Mouse (Mus musculus): Measurements from ENCODE around the gene Isg20l2. TPM values are rescaled to one million over a fixed set of nuclear protein-coding genes. Genes with fewer than 3 reads are reported as not detected.

The Isg20l2 gene
- polyA plus RNA-seq, 1 experiment, result 19.4 TPM

- H3K27me3 ChIP-seq (ENCODE audit: control insufficient read depth, insufficient read depth, insufficient read length), result no peaks in the 10 kb centered on the region
- H3K79me2 ChIP-seq (ENCODE audit: control insufficient read depth, insufficient read depth), result peaks cover 15% of the 10 kb centered on the region
- no peak overlapping the region for H3K4me3 ChIP-seq
- H3K4me2 ChIP-seq (ENCODE audit: low read depth), result no peak overlapping the region
- TF ChIP-seq E2F4 (IDR thresholded peaks at IDR 0.05; ENCODE audit: insufficient read depth) (no peak), CEBPB (IDR thresholded peaks at IDR 0.05; ENCODE audit: insufficient read depth, poor library complexity, severe bottlenecking) (no peak), MYOD1 (IDR thresholded peaks at IDR 0.05; ENCODE audit: control insufficient read depth in 1 of 3, insufficient read length in 2 of 3, low read depth in 2 of 3) (no peak), MYOG (IDR thresholded peaks at IDR 0.05; ENCODE audit: control insufficient read depth in 1 of 3, insufficient read depth in 1 of 3, insufficient read length in 2 of 3, low read depth in 2 of 3) (no peak), POLR2A (IDR thresholded peaks at IDR 0.05; ENCODE audit: insufficient read length, low read depth) (no peak), SRF (IDR thresholded peaks at IDR 0.05; ENCODE audit: control insufficient read depth, insufficient read length, low read depth) (no peak)
- H3K36me3 ChIP-seq (ENCODE audit: control insufficient read depth, insufficient read depth), result peaks cover 35% of the 10 kb centered on the region
- H3ac ChIP-seq (ENCODE audit: control insufficient read depth, insufficient read length), result no peak overlapping the region
Measured at GRCm38 (mm10) chr3:87918551-87918950, 11.6 kb upstream of the Isg20l2 start.

GRCm38 (mm10) chr3:87919336-87920108, 10.6 kb upstream of the Isg20l2 start, which contains the start of gene Mrpl24:
TSS of gene Mrpl24 (plus strand) at chr3:87919506.
- H3ac ChIP-seq (ENCODE audit: control insufficient read depth, insufficient read length), result peak within 1 kb of the TSS; percentile 48
- no peaks in the 10 kb centered on the region for H3K27me3 ChIP-seq (ENCODE audit: control insufficient read depth, insufficient read depth, insufficient read length)
- H3K4me3 ChIP-seq, result peak within 1 kb of the TSS; percentile 46
- H3K79me2 ChIP-seq (ENCODE audit: control insufficient read depth, insufficient read depth), result peaks cover 15% of the 10 kb centered on the region
- TF ChIP-seq SRF (IDR thresholded peaks at IDR 0.05; ENCODE audit: control insufficient read depth, insufficient read length, low read depth) (no peak), USF1 (IDR thresholded peaks at IDR 0.05; ENCODE audit: low read depth) (no peak), MYOD1 (IDR thresholded peaks at IDR 0.05; ENCODE audit: control insufficient read depth in 1 of 3, insufficient read length in 2 of 3, low read depth in 2 of 3) (no peak), POLR2AphosphoS2 (IDR thresholded peaks at IDR 0.05; ENCODE audit: insufficient read length, low read depth) (peak; percentile 85), TCF12 (IDR thresholded peaks at IDR 0.05; ENCODE audit: insufficient read depth, poor library complexity, severe bottlenecking) (no peak), REST (IDR thresholded peaks at IDR 0.05; ENCODE audit: insufficient read depth, insufficient read length) (no peak), MAX (IDR thresholded peaks at IDR 0.05; ENCODE audit: low read depth) (no peak), CEBPB (IDR thresholded peaks at IDR 0.05; ENCODE audit: insufficient read depth, poor library complexity, severe bottlenecking) (0 out of 2 replicates have a peak, but pooled peaks have one; percentile 22), MYOG (IDR thresholded peaks at IDR 0.05; ENCODE audit: control insufficient read depth in 1 of 3, insufficient read depth in 1 of 3, insufficient read length in 2 of 3, low read depth in 2 of 3) (no peak), E2F4 (IDR thresholded peaks at IDR 0.05; ENCODE audit: insufficient read depth) (no peak), TCF3 (IDR thresholded peaks at IDR 0.05; ENCODE audit: insufficient read length, low read depth) (no peak), POLR2A (IDR thresholded peaks at IDR 0.05; ENCODE audit: insufficient read length, low read depth) (peak; percentile 13)
- peaks cover 38% of the 10 kb centered on the region for H3K36me3 ChIP-seq (ENCODE audit: control insufficient read depth, insufficient read depth)
- peak within 1 kb of the TSS; percentile 100 for H3K4me2 ChIP-seq (ENCODE audit: low read depth)

- TF ChIP-seq E2F4 (IDR thresholded peaks at IDR 0.05; ENCODE audit: insufficient read depth) (no peak), MYOG (IDR thresholded peaks at IDR 0.05; ENCODE audit: control insufficient read depth in 1 of 3, insufficient read depth in 1 of 3, insufficient read length in 2 of 3, low read depth in 2 of 3) (no peak), CEBPB (IDR thresholded peaks at IDR 0.05; ENCODE audit: insufficient read depth, poor library complexity, severe bottlenecking) (no peak), USF1 (IDR thresholded peaks at IDR 0.05; ENCODE audit: low read depth) (no peak), TCF12 (IDR thresholded peaks at IDR 0.05; ENCODE audit: insufficient read depth, poor library complexity, severe bottlenecking) (no peak), SRF (IDR thresholded peaks at IDR 0.05; ENCODE audit: control insufficient read depth, insufficient read length, low read depth) (no peak), TCF3 (IDR thresholded peaks at IDR 0.05; ENCODE audit: insufficient read length, low read depth) (no peak), POLR2AphosphoS2 (IDR thresholded peaks at IDR 0.05; ENCODE audit: insufficient read length, low read depth) (no peak), MAX (IDR thresholded peaks at IDR 0.05; ENCODE audit: low read depth) (no peak), POLR2A (IDR thresholded peaks at IDR 0.05; ENCODE audit: insufficient read length, low read depth) (no peak), REST (IDR thresholded peaks at IDR 0.05; ENCODE audit: insufficient read depth, insufficient read length) (no peak), MYOD1 (IDR thresholded peaks at IDR 0.05; ENCODE audit: control insufficient read depth in 1 of 3, insufficient read length in 2 of 3, low read depth in 2 of 3) (no peak)
Measured at GRCm38 (mm10) chr3:87920270-87920943, 9.7 kb upstream of the Isg20l2 start.

GRCm38 (mm10) chr3:87924996-87925395, 5.1 kb upstream of the Isg20l2 start:
- TF ChIP-seq MAX (IDR thresholded peaks at IDR 0.05; ENCODE audit: low read depth) (no peak), POLR2AphosphoS2 (IDR thresholded peaks at IDR 0.05; ENCODE audit: insufficient read length, low read depth) (peak; percentile 53)
- Histone ChIP-seq H3K36me3 (ENCODE audit: control insufficient read depth, insufficient read depth) (peaks cover 40% of the 10 kb centered on the region), H3ac (ENCODE audit: control insufficient read depth, insufficient read length) (no peak overlapping the region)

More at GRCm38 (mm10) chr3:87920270-87920943, 9.7 kb upstream of the Isg20l2 start:
- Histone ChIP-seq H3K79me2 (ENCODE audit: control insufficient read depth, insufficient read depth) (peaks cover 15% of the 10 kb centered on the region), H3ac (ENCODE audit: control insufficient read depth, insufficient read length) (peak overlapping the region; percentile 48), H3K4me3 (peak overlapping the region; percentile 46), H3K36me3 (ENCODE audit: control insufficient read depth, insufficient read depth) (peaks cover 40% of the 10 kb centered on the region), H3K27me3 (ENCODE audit: control insufficient read depth, insufficient read depth, insufficient read length) (no peaks in the 10 kb centered on the region), H3K4me2 (ENCODE audit: low read depth) (peak overlapping the region; percentile 100)

More at GRCm38 (mm10) chr3:87924996-87925395, 5.1 kb upstream of the Isg20l2 start:
- H3K27me3 ChIP-seq (ENCODE audit: control insufficient read depth, insufficient read depth, insufficient read length), result no peaks in the 10 kb centered on the region
- H3K4me3 ChIP-seq, result no peak overlapping the region
- no peak overlapping the region for H3K4me2 ChIP-seq (ENCODE audit: low read depth)
- H3K79me2 ChIP-seq (ENCODE audit: control insufficient read depth, insufficient read depth), result peaks cover 28% of the 10 kb centered on the region
